Mouse (Mus musculus): Measurements from ENCODE around the gene Htr1a.

GRCm38 (mm10) chr13:105451536-105451935 is 8.1 kb downstream of the Htr1a start:
- no peak for TF ChIP-seq CTCF (IDR thresholded peaks at IDR 0.05; ENCODE audit: low read depth)
- no peak for TF ChIP-seq EP300 (IDR thresholded peaks at IDR 0.05; ENCODE audit: low read depth)
